Mouse (Mus musculus): Measurements from ENCODE around the gene Srrd. TPM values are rescaled to one million over a fixed set of nuclear protein-coding genes. Genes with fewer than 3 reads are reported as not detected.
A peak's percentile ranks its signal among the peaks of the same experiment; 100 is the strongest.

Srrd gene
- polyA plus RNA-seq, 1 experiment from 2014 or later = 58.8 TPM

- peaks cover 37% of the 10 kb centered on the region for H3K36me3 ChIP-seq (ENCODE audit: control insufficient read depth, insufficient read depth, low read length)
- H3K27me3 ChIP-seq (replicated peaks; ENCODE audit: control insufficient read depth, insufficient read depth, low read length) = no peaks in the 10 kb centered on the region
- H3K9me3 ChIP-seq (replicated peaks; ENCODE audit: control insufficient read depth, low read length) = no peaks in the 10 kb centered on the region
- WGBS = 91% methylated on average over 16 of the region's 16 CpGs
- 0 out of 2 replicates have a peak overlapping the region, but pooled peaks have one; percentile 17 for H3K9ac ChIP-seq (ENCODE audit: low read length)
- H3K4me3 ChIP-seq (ENCODE audit: low read depth, low read length) = no peak overlapping the region
- no peak overlapping the region for H3K27ac ChIP-seq (ENCODE audit: low read depth, low read length)
- H3K4me1 ChIP-seq (ENCODE audit: control insufficient read depth, insufficient read depth, low read length) = peaks cover 10% of the 10 kb centered on the region
- H3K4me2 ChIP-seq (ENCODE audit: low read length) = no peak overlapping the region
- no peak for ATAC-seq
- DNase-seq (ENCODE audit: low spot score) = no peak
Measured at GRCm38 (mm10) chr5:112346211-112346965, 3.5 kb upstream of the Srrd start.

- Histone ChIP-seq H3K4me1 (ENCODE audit: control insufficient read depth, insufficient read depth, low read length) (peaks cover 10% of the 10 kb centered on the region), H3K36me3 (ENCODE audit: control insufficient read depth, insufficient read depth, low read length) (peaks cover 28% of the 10 kb centered on the region), H3K4me3 (ENCODE audit: low read depth, low read length) (no peak overlapping the region), H3K9me3 (replicated peaks; ENCODE audit: control insufficient read depth, low read length) (no peaks in the 10 kb centered on the region), H3K4me2 (ENCODE audit: low read length) (peak overlapping the region; percentile 75; the same call in 1 of the 2 replicates), H3K9ac (ENCODE audit: low read length) (no peak overlapping the region), H3K27me3 (replicated peaks; ENCODE audit: control insufficient read depth, insufficient read depth, low read length) (no peaks in the 10 kb centered on the region), H3K27ac (ENCODE audit: low read depth, low read length) (no peak overlapping the region)
- WGBS = 76% methylated on average over 6 of the region's 6 CpGs
- ATAC-seq (no peak), DNase-seq (ENCODE audit: low spot score) (no peak)
Measured at GRCm38 (mm10) chr5:112344092-112344960, 1.5 kb upstream of the Srrd start.

GRCm38 (mm10) chr5:112343205-112343595, 360 bp upstream of the Srrd start:
- no peaks in the 10 kb centered on the region for H3K9me3 ChIP-seq (replicated peaks; ENCODE audit: control insufficient read depth, low read length)
- peaks cover 27% of the 10 kb centered on the region for H3K36me3 ChIP-seq (ENCODE audit: control insufficient read depth, insufficient read depth, low read length)
- DNase-seq (ENCODE audit: low spot score) (no peak), ATAC-seq (peak; percentile 75)
- WGBS = 0% methylated on average over 24 of the region's 24 CpGs
- no peaks in the 10 kb centered on the region for H3K27me3 ChIP-seq (replicated peaks; ENCODE audit: control insufficient read depth, insufficient read depth, low read length)
- no peak overlapping the region for H3K27ac ChIP-seq (ENCODE audit: low read depth, low read length)
- H3K4me1 ChIP-seq (ENCODE audit: control insufficient read depth, insufficient read depth, low read length) = peaks cover 10% of the 10 kb centered on the region
- peak overlapping the region; percentile 75 for H3K4me2 ChIP-seq (ENCODE audit: low read length)
- H3K9ac ChIP-seq (ENCODE audit: low read length) = peak overlapping the region; percentile 84
- peak overlapping the region; percentile 86 for H3K4me3 ChIP-seq (ENCODE audit: low read depth, low read length)

GRCm38 (mm10) chr5:112339215-112339614, 3.6 kb downstream of the Srrd start:
- Histone ChIP-seq H3K4me1 (ENCODE audit: control insufficient read depth, insufficient read depth, low read length) (peaks cover 7% of the 10 kb centered on the region), H3K9ac (ENCODE audit: low read length) (no peak overlapping the region)

GRCm38 (mm10) chr5:112337004-112337403, 5.8 kb downstream of the Srrd start:
- Histone ChIP-seq H3K4me3 (ENCODE audit: low read depth, low read length) (no peak overlapping the region), H3K27ac (ENCODE audit: low read depth, low read length) (no peak overlapping the region), H3K4me1 (ENCODE audit: control insufficient read depth, insufficient read depth, low read length) (0 out of 2 replicates have a peak, but pooled peaks cover 1% of the 10 kb centered on the region), H3K9me3 (replicated peaks; ENCODE audit: control insufficient read depth, low read length) (no peaks in the 10 kb centered on the region), H3K36me3 (ENCODE audit: control insufficient read depth, insufficient read depth, low read length) (peaks cover 80% of the 10 kb centered on the region), H3K9ac (ENCODE audit: low read length) (no peak overlapping the region), H3K27me3 (replicated peaks; ENCODE audit: control insufficient read depth, insufficient read depth, low read length) (no peaks in the 10 kb centered on the region), H3K4me2 (ENCODE audit: low read length) (no peak overlapping the region)
- 94% methylated on average over 22 of the region's 22 CpGs for WGBS
- ATAC-seq = no peak
- no peak for DNase-seq (ENCODE audit: low spot score)

More at GRCm38 (mm10) chr5:112339215-112339614, 3.6 kb downstream of the Srrd start:
- DNase-seq (ENCODE audit: low spot score) (peak; percentile 8), ATAC-seq (no peak)
- Histone ChIP-seq H3K27me3 (replicated peaks; ENCODE audit: control insufficient read depth, insufficient read depth, low read length) (no peaks in the 10 kb centered on the region), H3K27ac (ENCODE audit: low read depth, low read length) (no peak overlapping the region), H3K36me3 (ENCODE audit: control insufficient read depth, insufficient read depth, low read length) (peaks cover 57% of the 10 kb centered on the region), H3K4me3 (ENCODE audit: low read depth, low read length) (no peak overlapping the region), H3K9me3 (replicated peaks; ENCODE audit: control insufficient read depth, low read length) (no peaks in the 10 kb centered on the region), H3K4me2 (ENCODE audit: low read length) (no peak overlapping the region)
- 75% methylated on average over 7 of the region's 7 CpGs for WGBS

- Histone ChIP-seq H3K4me3 (ENCODE audit: low read depth, low read length) (no peak overlapping the region), H3K4me2 (ENCODE audit: low read length) (no peak overlapping the region), H3K27ac (ENCODE audit: low read depth, low read length) (no peak overlapping the region), H3K9ac (ENCODE audit: low read length) (no peak overlapping the region), H3K27me3 (replicated peaks; ENCODE audit: control insufficient read depth, insufficient read depth, low read length) (no peaks in the 10 kb centered on the region), H3K9me3 (replicated peaks; ENCODE audit: control insufficient read depth, low read length) (no peaks in the 10 kb centered on the region), H3K36me3 (ENCODE audit: control insufficient read depth, insufficient read depth, low read length) (peaks cover 90% of the 10 kb centered on the region), H3K4me1 (ENCODE audit: control insufficient read depth, insufficient read depth, low read length) (no peaks in the 10 kb centered on the region)
- 17% methylated on average over 2 of the region's 2 CpGs for WGBS
- DNase-seq (ENCODE audit: low spot score) (peak; percentile 44), ATAC-seq (no peak)
Measured at GRCm38 (mm10) chr5:112335473-112335872, 7.4 kb downstream of the Srrd start.

- no peak overlapping the region for H3K4me2 ChIP-seq (ENCODE audit: low read length)
- H3K4me1 ChIP-seq (ENCODE audit: control insufficient read depth, insufficient read depth, low read length) = peaks cover 5% of the 10 kb centered on the region
- no peak for DNase-seq (ENCODE audit: low spot score)
- no peaks in the 10 kb centered on the region for H3K27me3 ChIP-seq (replicated peaks; ENCODE audit: control insufficient read depth, insufficient read depth, low read length)
- H3K9me3 ChIP-seq (replicated peaks; ENCODE audit: control insufficient read depth, low read length) = no peaks in the 10 kb centered on the region
- WGBS = 94% methylated on average over 14 of the region's 14 CpGs
- no peak overlapping the region for H3K9ac ChIP-seq (ENCODE audit: low read length)
- no peak for ATAC-seq
- H3K27ac ChIP-seq (ENCODE audit: low read depth, low read length) = no peak overlapping the region
- H3K4me3 ChIP-seq (ENCODE audit: low read depth, low read length) = no peak overlapping the region
- H3K36me3 ChIP-seq (ENCODE audit: control insufficient read depth, insufficient read depth, low read length) = peaks cover 72% of the 10 kb centered on the region
Measured at GRCm38 (mm10) chr5:112329805-112330564, 12.9 kb downstream of the Srrd start.

- H3K27me3 ChIP-seq (replicated peaks; ENCODE audit: control insufficient read depth, insufficient read depth, low read length) = no peaks in the 10 kb centered on the region
- H3K36me3 ChIP-seq (ENCODE audit: control insufficient read depth, insufficient read depth, low read length) = peaks cover 50% of the 10 kb centered on the region
- H3K27ac ChIP-seq (ENCODE audit: low read depth, low read length) = no peak overlapping the region
- peaks cover 5% of the 10 kb centered on the region for H3K4me1 ChIP-seq (ENCODE audit: control insufficient read depth, insufficient read depth, low read length)
- WGBS = 88% methylated on average over 15 of the region's 15 CpGs
- H3K9ac ChIP-seq (ENCODE audit: low read length) = no peak overlapping the region
- H3K9me3 ChIP-seq (replicated peaks; ENCODE audit: control insufficient read depth, low read length) = no peaks in the 10 kb centered on the region
- DNase-seq (ENCODE audit: low spot score) (no peak), ATAC-seq (no peak)
- H3K4me2 ChIP-seq (ENCODE audit: low read length) = no peak overlapping the region
- no peak overlapping the region for H3K4me3 ChIP-seq (ENCODE audit: low read depth, low read length)
Measured at GRCm38 (mm10) chr5:112327854-112328253, 15.0 kb downstream of the Srrd start.
